Mouse (Mus musculus): ENCODE data around the gene Olfr1423.
"Not testable (repeated sequence)": the region's sequence is repeated elsewhere in the genome, so short reads cannot be mapped to it uniquely, and the experiment has no call there.

Gene Olfr1423

DNA sequence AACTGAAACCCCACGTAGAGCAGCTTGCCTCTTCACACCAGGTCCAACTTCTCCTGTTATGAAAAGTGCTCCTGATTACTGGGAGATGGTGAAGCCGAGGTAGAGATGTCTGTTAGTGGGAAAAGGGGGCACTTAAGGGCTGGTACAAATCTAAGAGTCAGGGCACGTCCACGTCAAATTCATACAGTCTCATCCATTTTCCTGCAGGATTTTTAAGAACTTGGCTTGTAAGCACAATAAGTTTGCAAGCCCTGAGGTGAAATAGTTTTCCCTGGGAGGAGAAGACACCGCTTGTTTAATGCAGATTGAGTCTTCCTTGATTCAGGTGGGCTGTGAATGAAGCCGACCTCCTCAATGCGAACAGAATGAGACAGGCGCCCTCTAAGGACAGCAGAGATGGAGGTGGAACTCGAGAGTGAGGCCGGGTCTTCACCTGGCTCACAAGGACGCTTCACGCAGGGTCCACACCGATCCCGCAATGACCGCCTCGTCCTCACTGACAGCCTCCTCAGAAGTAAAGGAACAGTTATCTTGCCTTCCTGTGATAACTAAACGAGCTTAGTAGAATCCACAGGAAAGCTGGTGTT is 34.7 kb downstream of the Olfr1423 start:
- DNase-seq: no peak

DNA sequence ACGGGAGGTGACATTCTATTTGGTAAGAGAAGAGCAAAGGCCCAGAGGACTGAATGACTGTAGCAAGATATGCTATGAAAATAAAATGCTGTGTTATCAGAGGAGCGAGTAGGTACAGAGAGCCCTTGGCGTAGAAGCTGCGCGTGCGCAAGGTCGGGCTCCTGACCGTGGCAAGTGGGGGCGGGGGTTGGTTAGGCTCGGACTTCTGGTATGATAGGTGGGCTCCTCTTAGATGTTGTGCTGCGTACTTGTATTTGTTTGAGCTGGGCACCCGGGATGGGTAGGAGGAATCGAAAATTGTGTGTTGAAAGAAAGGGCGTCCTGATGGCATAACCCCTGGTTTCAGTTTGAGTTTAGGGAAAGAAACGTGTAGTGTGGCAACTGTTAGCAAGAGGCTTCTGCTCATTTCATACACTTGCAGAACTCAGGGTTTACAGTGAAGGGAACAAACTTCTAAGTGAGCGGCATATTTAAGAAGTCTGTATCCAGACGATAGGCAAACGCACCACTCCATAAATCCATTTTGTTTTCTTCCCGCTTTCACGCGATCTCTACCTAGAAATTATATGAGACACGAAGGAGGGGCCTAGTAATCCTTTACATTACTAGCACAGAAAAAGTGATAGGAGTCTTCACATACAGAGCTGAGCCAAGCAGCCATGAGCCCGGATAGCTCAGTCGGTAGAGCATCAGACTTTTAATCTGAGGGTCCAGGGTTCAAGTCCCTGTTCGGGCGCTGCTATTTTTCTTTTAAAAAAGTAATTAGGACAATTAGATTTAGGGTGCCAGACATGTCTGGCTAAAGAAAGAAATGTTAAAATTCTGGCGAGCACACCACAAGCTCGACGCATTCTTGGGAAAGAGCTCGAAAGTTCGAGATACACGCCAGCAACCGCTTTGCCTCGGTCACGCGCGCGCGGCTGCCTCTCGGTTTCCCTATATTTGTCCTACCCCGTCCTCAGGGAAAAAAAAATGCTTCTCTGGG is 35.4 kb downstream of the Olfr1423 start:
- DNase-seq: peak; percentile 91

DNA sequence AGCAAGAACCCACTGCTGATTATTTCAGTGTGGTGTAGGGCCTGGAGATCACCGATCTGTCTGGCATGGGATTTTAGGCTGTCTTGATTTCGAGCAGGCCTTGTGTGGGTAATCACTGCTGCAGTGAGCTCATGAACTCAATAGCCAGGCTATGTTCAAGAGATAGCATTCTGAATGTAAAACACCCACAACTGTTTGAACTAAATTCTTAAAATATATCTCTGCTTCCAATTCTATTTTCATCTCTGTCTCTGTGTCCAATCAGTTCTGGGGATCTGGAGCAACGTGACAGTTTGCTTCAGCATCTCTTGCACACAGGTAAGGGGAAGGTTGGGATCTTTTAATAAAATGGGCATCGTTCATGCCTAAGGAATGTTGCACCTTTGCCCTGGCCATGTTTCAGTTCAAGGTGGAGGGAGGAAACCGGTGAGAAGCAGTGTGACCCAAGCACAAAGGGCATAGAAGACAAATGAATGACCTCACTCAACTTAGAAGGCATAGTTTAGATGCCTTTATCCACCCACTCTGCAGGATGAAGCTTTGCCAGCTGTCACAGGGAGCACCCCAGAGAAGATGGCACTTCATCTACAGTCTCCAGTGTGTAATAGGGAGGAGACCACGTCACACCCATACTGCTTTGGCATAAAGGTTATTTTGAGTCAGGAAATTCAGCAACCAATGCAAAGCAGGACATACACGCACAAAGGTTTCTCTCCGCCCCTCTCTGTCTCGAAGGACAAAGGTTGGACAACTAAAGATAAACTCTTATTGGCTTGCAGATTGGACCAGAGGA is 36.7 kb downstream of the Olfr1423 start:
- DNase-seq: no peak

DNA sequence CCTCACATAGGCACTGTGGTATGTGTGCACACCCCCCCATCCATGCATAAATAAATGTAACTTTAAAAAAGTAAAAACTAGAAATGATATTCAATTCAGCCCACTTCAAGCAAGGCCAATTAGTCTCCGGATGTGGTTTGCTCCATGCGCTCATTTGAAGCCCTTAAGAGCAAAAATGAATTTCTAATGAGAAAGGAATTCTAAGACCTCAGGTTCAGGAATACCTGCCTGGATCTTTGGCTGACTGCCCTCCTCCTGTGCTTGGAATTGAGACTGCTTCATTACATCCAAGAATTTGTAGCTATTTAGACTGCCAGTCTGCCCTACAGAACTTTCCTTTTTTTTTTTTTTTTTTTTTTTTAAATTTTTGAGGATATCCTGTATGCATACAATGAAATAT is 37.5 kb downstream of the Olfr1423 start:
- DNase-seq: no peak

DNA sequence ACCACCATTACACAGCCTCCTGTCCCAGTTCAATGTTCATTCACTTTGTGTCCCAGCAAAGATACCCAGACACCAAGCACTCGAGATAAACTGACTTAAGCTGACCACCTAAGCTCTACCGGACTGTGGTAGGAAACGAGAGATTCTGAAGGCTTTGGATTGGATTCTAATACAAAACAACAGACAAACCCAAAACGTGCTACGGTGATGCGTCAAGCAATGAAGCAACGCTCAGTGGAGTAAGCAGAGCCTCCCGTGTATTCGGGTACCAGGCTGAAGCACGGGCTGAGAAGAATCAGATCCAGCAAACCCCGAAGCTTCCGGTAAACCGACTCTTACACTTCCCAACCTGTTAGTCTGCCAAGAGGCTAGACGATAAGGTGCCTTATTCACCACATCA is 38.3 kb downstream of the Olfr1423 start:
- no peak for DNase-seq

DNA sequence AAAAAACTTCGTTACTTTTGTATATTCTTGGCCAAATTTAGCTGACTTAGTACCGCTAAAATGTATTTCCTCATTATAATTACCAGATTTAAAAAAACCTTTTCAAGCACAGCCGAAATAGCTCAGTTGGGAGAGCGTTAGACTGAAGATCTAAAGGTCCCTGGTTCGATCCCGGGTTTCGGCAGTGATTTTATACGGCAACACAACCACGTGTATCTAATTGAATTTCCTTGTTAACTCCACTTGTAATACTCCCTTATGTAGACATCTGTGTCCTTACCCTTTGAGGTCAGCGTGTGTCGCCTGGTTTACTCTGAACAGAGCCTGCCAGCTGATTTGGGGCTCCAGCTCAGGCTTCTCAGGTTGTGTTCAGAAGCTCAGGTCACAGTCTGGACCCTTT is 39.0 kb downstream of the Olfr1423 start:
- DNase-seq: peak; percentile 75

DNA sequence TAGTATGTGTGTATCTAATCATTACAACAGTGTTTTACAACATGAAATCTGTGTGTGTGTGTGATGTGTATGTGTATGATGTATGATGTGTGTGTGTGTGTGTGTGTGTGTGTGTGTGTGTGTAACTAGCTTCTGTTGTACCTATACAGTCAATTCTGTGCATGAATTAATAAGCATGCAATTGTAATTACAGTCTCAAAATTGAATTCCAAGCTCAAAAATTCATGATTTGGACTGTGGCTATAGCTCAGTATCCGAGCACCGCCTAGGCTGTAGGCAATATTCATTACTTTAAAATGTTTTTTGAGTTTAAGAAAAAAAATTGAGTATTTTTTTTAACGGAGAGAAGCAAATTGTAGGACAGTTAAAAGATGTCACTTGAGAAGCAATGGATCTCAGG is 39.4 kb downstream of the Olfr1423 start:
- DNase-seq: no peak

DNA sequence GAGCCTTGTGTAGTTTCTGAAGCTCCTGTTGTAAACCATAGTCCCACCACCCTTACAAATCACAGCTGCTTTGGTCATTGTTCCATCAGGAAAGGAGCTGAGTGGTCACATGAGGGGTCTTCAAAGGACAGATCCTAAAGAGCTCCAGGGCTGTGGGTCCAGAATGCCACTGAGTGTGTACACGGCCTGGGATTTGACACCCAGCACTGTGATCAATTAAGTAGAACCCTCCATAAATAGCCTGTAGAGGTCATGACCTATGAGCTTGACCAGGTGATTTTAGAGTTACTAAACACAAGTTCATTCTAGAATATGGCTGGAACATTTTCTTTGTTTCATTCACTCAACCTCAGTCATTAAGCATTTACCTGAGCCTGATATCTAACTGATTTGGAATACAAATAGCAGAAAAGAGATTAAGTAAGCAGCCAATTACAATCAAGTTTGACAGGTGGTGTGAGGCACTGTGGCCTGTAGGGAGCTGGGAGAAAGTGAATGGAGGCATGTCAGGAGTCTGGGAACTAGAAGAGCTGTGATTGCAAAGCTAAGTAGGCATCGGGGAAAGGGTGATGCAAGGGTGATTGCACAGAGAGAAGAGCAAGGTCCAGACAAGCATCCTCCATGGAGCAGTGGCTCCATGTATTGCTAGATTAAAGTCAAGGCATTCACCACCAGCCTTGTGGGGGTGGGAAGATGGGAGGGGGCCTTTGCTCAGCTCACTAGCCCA is 45.2 kb downstream of the Olfr1423 start:
- DNase-seq: no peak

DNA sequence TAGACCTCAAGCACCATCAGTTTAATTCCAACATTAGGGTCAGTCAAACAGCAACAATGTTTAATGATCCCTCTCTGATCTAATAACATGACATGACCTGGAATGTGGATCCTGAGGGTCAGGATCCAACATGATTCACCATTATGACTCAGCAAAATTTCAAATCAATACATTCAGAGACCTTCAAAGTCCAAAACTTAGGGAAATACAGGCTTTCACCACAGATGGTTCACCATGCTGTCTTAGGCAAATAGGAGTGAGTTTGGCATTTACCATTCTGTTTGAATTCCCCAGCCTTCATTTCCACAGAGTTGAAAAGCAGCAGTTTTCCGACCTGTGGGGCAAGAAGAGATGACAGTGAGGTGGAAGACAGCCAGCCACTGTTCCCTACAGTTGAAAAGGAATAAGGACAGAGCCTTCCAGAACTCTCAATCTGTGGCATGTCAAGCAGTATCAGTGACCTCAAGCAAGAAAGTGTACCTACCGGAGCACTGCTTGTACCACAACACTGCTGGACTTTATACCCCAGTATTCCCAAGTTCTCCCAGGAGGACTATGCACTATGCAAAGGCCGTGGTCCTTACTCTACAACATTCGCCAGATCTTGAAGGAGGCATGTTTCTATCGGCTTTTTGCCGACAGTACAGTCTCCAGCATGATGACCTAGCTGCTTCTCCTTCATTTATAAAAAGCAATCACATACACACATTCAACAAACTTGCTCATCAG is 46.2 kb downstream of the Olfr1423 start:
- DNase-seq: no peak

DNA sequence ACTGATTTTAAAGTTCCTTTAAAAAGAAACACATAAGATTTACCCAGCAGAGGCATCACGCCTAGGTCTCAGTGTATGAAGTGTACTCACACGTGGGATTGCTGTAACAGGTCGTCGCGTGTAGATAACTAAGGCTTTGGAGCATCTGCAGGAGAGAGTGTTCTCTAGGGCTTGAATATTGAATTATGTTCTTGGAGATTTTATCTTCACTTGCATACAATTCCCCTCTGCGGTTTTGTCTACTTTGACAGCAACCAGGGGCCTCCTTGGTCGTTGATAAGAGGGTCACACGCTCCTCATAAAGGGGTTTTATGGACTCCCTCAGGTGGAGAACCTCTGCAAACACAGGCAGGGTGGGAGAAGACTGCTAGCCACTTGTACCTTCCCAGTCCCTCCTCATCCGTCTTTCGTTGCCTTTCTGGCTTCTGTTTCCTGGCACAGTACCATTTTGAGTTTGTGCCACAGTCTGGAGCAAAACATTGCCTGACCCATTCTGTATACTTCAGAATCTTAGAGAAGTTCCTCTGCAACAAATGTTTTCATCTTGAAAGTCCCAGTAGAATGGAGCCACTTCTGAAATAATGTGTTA is 48.6 kb downstream of the Olfr1423 start:
- no peak for DNase-seq

DNA sequence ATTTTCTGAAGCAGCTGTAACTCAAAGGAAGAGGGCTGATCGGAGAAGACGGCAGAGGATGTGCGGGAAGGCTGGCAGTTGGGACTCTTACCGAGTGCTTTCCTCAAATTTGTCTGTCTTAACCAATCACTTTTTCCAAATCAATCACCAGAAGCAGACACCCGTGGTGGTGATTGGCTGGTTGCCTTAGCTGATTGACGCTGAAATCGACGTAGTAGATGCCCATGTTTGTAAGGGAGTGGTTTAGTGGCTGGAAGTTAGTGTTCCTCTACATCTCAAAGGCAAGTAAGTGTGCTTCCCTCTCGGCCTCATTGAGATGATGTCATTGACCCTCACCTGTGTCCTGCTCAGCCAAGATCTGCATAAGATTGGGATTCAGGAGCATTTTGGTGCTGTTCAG is 49.1 kb downstream of the Olfr1423 start:
- DNase-seq: no peak

DNA sequence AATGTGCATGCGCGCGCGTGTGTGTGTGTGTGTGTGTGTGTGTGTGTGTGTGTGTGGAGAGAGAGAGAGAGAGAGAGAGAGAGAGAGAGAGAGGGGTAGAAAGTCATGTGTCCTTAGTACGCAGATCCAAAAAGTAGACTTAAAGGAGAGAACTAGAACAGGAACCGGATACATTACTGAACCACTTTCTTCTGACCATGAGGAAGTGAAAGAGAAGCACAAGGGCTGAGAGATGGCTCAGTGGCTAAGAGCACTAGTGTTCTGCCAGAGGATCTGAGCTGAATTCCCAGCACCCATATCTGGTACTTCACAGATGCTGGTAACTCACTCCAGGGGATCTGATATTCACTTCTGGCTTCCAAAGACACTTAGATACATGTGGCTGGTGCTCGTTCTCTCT is 51.8 kb downstream of the Olfr1423 start:
- DNase-seq: no peak

DNA sequence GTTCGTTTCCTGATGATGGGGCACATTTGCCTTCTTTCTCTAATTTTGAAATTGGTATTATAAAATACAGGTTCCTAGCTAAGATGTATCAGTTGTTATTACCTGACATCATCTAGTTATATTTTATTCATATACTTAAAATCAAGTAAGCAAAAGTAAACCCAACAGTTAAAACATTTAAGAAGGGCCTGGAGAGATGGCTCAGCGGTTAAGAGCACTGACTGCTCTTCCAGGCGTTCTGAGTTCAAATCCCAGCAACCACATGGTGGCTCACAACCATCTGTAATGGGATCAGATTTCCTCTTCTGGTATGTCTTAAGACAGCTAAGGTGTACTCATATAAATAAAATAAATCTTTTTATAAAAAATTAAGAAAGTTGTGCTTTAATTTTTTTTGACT is 53.3 kb downstream of the Olfr1423 start:
- DNase-seq: no peak

DNA sequence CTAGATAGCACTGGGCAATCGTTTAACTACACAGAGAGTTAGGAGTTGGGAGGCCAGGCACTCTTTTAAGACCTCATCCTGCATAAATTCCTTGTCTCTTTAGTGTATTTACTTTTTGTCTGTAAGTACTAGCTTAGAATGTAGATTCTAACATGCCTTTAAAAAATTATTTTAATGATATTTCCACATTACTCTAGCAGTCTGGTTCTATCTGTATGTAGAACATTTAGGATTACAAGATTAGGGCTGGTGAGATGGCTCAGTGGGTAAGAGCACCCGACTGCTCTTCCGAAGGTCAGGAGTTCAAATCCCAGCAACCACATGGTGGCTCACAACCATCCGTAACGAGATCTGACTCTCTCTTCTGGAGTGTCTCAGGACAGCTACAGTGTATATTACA is 56.5 kb downstream of the Olfr1423 start:
- DNase-seq: not testable (repeated sequence)

Data from lung, postnatal 36 days (tissue).